Mouse (Mus musculus) left cerebral cortex, adult 8-10 months (tissue): ENCODE measurements around the gene Pah. TPM values are rescaled to one million over a fixed set of nuclear protein-coding genes. Genes with fewer than 3 reads are reported as not detected.

Source experiments
- total RNA-seq, 4 experiments: library from RNA; stranded (reverse); gene quantifications; 2 replicates each; pipeline ENCODE4 v1.2.4; 2022

Gene Pah
- total RNA-seq, 4 experiments from 2014 or later, result 0.49 to 1.3 (median 0.81) TPM; not detected in 1

Other genes with a start within 250 kb of the Pah start
- gene Ascl1, start 28.1 kb upstream of the Pah start, total RNA-seq, result 1 to 10 TPM; 3.6 to 6.8 (median 5.7) TPM